Mouse (Mus musculus): ENCODE data around the gene Cyb5rl. TPM values are rescaled to one million over a fixed set of nuclear protein-coding genes. Genes with fewer than 3 reads are reported as not detected.

Cyb5rl gene
- polyA plus RNA-seq, 1 experiment from 2014 or later = 15.0 TPM

- Histone ChIP-seq H3K9ac (ENCODE audit: low read depth, low read length) (no peak overlapping the region), H3K4me2 (ENCODE audit: low read length) (no peak overlapping the region), H3K4me3 (replicated peaks; ENCODE audit: low read depth, low read length) (no peak overlapping the region), H3K27ac (no peak overlapping the region), H3K36me3 (ENCODE audit: insufficient read depth, low read length) (no peaks in the 10 kb centered on the region), H3K9me3 (replicated peaks; ENCODE audit: low read length) (no peaks in the 10 kb centered on the region), H3K4me1 (replicated peaks; ENCODE audit: insufficient read depth, low read length) (no peaks in the 10 kb centered on the region), H3K27me3 (ENCODE audit: insufficient read depth, low read length) (no peaks in the 10 kb centered on the region)
- ATAC-seq (replicated peaks; ENCODE audit: low FRiP score, low read depth) (peak; percentile 57; the same call in 1 of the 2 replicates), DNase-seq (ENCODE audit: low spot score) (peak; percentile 45)
- 12% methylated on average over 8 of the region's 8 CpGs for WGBS
- TF ChIP-seq CTCF (IDR thresholded peaks at IDR 0.05; ENCODE audit: low read depth) = no peak
Measured at GRCm38 (mm10) chr4:107114278-107114677, 47.5 kb downstream of the Cyb5rl start.

GRCm38 (mm10) chr4:107117741-107118385 lies 51.1 kb downstream of the Cyb5rl start:
- 78% methylated on average over 2 of the region's 2 CpGs for WGBS
- H3K4me2 ChIP-seq (ENCODE audit: low read length) = no peak overlapping the region
- ATAC-seq (replicated peaks; ENCODE audit: low FRiP score, low read depth) = no peak

GRCm38 (mm10) chr4:107119056-107119455 lies 52.3 kb downstream of the Cyb5rl start:
- 72% methylated on average over 3 of the region's 4 CpGs for WGBS
- Histone ChIP-seq H3K36me3 (ENCODE audit: insufficient read depth, low read length) (no peaks in the 10 kb centered on the region), H3K27me3 (ENCODE audit: insufficient read depth, low read length) (no peaks in the 10 kb centered on the region), H3K4me3 (replicated peaks; ENCODE audit: low read depth, low read length) (no peak overlapping the region), H3K4me2 (ENCODE audit: low read length) (no peak overlapping the region), H3K9ac (ENCODE audit: low read depth, low read length) (no peak overlapping the region), H3K27ac (no peak overlapping the region), H3K9me3 (replicated peaks; ENCODE audit: low read length) (no peaks in the 10 kb centered on the region), H3K4me1 (replicated peaks; ENCODE audit: insufficient read depth, low read length) (no peaks in the 10 kb centered on the region)
- DNase-seq (ENCODE audit: low spot score) = no peak
- TF ChIP-seq CTCF (IDR thresholded peaks at IDR 0.05; ENCODE audit: low read depth) = no peak
- no peak for ATAC-seq (replicated peaks; ENCODE audit: low FRiP score, low read depth)

More at GRCm38 (mm10) chr4:107117741-107118385, 51.1 kb downstream of the Cyb5rl start:
- H3K9ac ChIP-seq (ENCODE audit: low read depth, low read length) = no peak overlapping the region
- H3K27ac ChIP-seq = no peak overlapping the region
- H3K9me3 ChIP-seq (replicated peaks; ENCODE audit: low read length) = no peaks in the 10 kb centered on the region
- DNase-seq (ENCODE audit: low spot score) = no peak
- H3K27me3 ChIP-seq (ENCODE audit: insufficient read depth, low read length) = no peaks in the 10 kb centered on the region
- no peak overlapping the region for H3K4me3 ChIP-seq (replicated peaks; ENCODE audit: low read depth, low read length)
- H3K4me1 ChIP-seq (replicated peaks; ENCODE audit: insufficient read depth, low read length) = no peaks in the 10 kb centered on the region
- no peak for TF ChIP-seq CTCF (IDR thresholded peaks at IDR 0.05; ENCODE audit: low read depth)
- H3K36me3 ChIP-seq (ENCODE audit: insufficient read depth, low read length) = no peaks in the 10 kb centered on the region

GRCm38 (mm10) chr4:107120676-107121075 lies 53.9 kb downstream of the Cyb5rl start:
- 0 out of 2 replicates have a peak, but pooled peaks have one; percentile 31 for ATAC-seq (replicated peaks; ENCODE audit: low FRiP score, low read depth)
- no peaks in the 10 kb centered on the region; the same call in 1 of the 2 replicates for H3K27me3 ChIP-seq (ENCODE audit: insufficient read depth, low read length)
- no peak overlapping the region for H3K9ac ChIP-seq (ENCODE audit: low read depth, low read length)
- no peaks in the 10 kb centered on the region for H3K36me3 ChIP-seq (ENCODE audit: insufficient read depth, low read length)
- no peaks in the 10 kb centered on the region for H3K9me3 ChIP-seq (replicated peaks; ENCODE audit: low read length)
- H3K27ac ChIP-seq = no peak overlapping the region
- H3K4me3 ChIP-seq (replicated peaks; ENCODE audit: low read depth, low read length) = no peak overlapping the region
- no peak for TF ChIP-seq CTCF (IDR thresholded peaks at IDR 0.05; ENCODE audit: low read depth)
- no peaks in the 10 kb centered on the region for H3K4me1 ChIP-seq (replicated peaks; ENCODE audit: insufficient read depth, low read length)
- H3K4me2 ChIP-seq (ENCODE audit: low read length) = no peak overlapping the region
- DNase-seq (ENCODE audit: low spot score) = no peak
- 88% methylated on average over 6 of the region's 6 CpGs for WGBS

GRCm38 (mm10) chr4:107121165-107121943 lies 54.6 kb downstream of the Cyb5rl start:
- H3K27ac ChIP-seq = no peak overlapping the region
- no peaks in the 10 kb centered on the region; the same call in 1 of the 2 replicates for H3K27me3 ChIP-seq (ENCODE audit: insufficient read depth, low read length)
- H3K9ac ChIP-seq (ENCODE audit: low read depth, low read length) = 0 out of 2 replicates have a peak overlapping the region, but pooled peaks have one; percentile 13
- DNase-seq (ENCODE audit: low spot score) = peak; percentile 76
- no peak overlapping the region for H3K4me3 ChIP-seq (replicated peaks; ENCODE audit: low read depth, low read length)
- WGBS = 60% methylated on average over 12 of the region's 12 CpGs
- peak; percentile 41; the same call in 1 of the 2 replicates for ATAC-seq (replicated peaks; ENCODE audit: low FRiP score, low read depth)
- H3K4me2 ChIP-seq (ENCODE audit: low read length) = no peak overlapping the region
- H3K9me3 ChIP-seq (replicated peaks; ENCODE audit: low read length) = no peaks in the 10 kb centered on the region
- no peaks in the 10 kb centered on the region for H3K36me3 ChIP-seq (ENCODE audit: insufficient read depth, low read length)
- TF ChIP-seq CTCF (IDR thresholded peaks at IDR 0.05; ENCODE audit: low read depth) = peak; percentile 80
- H3K4me1 ChIP-seq (replicated peaks; ENCODE audit: insufficient read depth, low read length) = no peaks in the 10 kb centered on the region; the same call in 1 of the 2 replicates

GRCm38 (mm10) chr4:107124376-107124775 lies 57.6 kb downstream of the Cyb5rl start:
- Histone ChIP-seq H3K4me1 (replicated peaks; ENCODE audit: insufficient read depth, low read length) (no peaks in the 10 kb centered on the region; the same call in 1 of the 2 replicates), H3K4me2 (ENCODE audit: low read length) (no peak overlapping the region), H3K9me3 (replicated peaks; ENCODE audit: low read length) (no peaks in the 10 kb centered on the region), H3K27ac (no peak overlapping the region), H3K27me3 (ENCODE audit: insufficient read depth, low read length) (no peaks in the 10 kb centered on the region; the same call in 1 of the 2 replicates), H3K36me3 (ENCODE audit: insufficient read depth, low read length) (no peaks in the 10 kb centered on the region), H3K9ac (ENCODE audit: low read depth, low read length) (no peak overlapping the region), H3K4me3 (replicated peaks; ENCODE audit: low read depth, low read length) (no peak overlapping the region)
- WGBS = 45% methylated on average over 7 of the region's 7 CpGs
- no peak for TF ChIP-seq CTCF (IDR thresholded peaks at IDR 0.05; ENCODE audit: low read depth)
- ATAC-seq (replicated peaks; ENCODE audit: low FRiP score, low read depth) (no peak), DNase-seq (ENCODE audit: low spot score) (no peak)
